Mouse (Mus musculus) kidney, postnatal 10 days (tissue): Measurements from ENCODE around the gene Stambp.
"Not testable (repeated sequence)": the region's sequence is repeated elsewhere in the genome, so short reads cannot be mapped to it uniquely, and the experiment has no call there.

ENCODE experiments used
- DNase-seq: peaks from one replicate; pipeline ENCODE4 v3.0.0; 2021; ENCODE audit warnings: mixed read lengths

Stambp gene

DNA sequence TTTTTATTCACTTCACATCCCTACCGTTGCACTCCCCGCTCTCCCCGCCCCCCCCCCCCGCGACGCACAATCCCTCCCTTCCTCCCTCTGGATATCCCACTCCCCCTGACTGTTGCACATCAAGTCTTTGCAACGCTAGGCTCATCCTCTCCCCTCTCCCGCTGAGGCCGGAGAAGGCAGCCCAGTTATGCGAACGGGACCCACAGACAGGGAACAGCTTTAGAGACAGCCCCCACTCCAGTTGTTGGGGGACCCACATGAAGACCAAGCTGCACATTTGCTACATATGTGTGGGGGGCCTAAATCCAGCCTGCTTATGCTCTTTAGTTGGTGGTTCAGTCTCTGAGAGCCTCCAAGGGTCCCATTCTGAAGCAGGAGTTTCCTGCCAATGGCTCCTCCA lies at the start of gene Stambp:
Stambp (minus strand) TSS at position 59 of the 400 bp plus-strand sequence.
- peak; percentile 29 for DNase-seq

- no peak for DNase-seq
Measured at GRCm38 (mm10) chr6:83619955-83620354, 47.4 kb upstream of the Stambp start.

DNA sequence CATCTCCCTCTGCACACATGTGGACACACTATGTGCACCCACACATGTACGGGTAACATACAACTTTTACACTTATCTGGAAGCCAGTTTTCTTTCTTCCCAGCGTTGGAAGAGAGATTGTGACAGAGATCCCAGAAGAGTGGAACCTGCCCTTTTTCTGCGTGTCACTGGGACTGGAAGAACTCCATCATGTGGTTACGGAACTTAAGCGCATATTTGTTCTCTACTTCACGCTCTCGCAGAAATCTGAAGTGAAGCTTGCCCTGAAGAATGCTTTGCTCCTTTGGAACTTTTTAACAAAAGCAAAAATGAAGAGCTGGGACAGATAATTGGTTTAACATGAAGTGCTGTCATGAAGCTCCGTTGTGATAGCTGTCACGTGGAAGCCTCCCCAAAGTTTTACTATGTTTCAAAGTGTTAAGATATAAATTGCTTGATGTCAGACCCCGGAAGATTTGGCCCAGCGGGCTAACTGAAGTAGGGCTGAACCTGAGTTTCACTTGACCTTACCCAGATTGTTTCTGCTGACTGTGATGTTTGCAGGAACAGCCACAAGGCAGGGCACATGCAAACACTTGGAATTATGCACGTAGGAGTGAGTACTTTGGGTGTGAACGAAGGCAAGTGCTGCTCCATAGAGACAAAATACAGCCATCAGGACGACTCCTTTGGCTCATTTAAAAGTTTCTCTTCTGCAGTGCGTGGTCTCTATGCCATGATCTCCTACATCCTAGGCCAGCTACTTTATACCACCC lies 45.2 kb upstream of the Stambp start:
- no peak for DNase-seq

DNA sequence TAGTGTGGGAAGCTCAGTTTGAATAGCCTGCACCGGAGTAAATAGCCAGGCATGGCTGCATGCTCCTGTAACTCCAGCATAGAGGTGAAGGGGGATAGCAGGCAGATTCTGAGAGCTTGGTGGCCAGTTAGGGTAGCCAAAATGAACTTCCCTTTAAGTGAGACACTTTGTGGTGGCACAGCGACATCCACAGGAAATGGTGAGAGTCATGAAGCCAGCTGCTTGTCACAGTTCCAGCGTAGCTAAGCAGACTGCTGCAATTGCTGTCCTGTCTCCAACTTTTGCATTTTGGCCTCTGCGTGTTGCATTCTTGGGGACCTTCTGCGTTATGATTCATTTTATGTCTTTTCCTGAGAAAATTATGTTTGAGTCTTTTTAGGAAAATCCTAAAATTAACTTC lies 44.0 kb upstream of the Stambp start:
- DNase-seq = peak; percentile 83

DNA sequence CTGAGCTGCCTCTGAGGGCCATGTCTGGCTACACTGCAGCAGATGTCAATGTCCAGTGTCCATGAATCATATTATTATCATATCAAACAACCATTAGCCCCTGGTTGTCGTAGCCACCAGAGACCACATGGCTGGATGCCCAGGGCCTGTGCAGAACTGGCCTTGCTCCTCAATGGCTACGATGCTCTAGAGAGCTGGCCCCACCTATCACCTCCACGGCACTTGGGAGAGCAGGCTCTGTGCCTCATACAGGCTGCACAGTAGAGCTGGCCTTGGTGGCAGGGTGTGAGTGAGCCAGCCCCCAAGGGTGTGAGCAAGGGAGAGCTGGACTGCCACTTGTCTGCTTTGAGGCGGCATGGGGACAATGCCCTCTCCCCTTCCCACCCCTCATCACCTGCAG lies 41.9 kb upstream of the Stambp start:
- DNase-seq = no peak

DNA sequence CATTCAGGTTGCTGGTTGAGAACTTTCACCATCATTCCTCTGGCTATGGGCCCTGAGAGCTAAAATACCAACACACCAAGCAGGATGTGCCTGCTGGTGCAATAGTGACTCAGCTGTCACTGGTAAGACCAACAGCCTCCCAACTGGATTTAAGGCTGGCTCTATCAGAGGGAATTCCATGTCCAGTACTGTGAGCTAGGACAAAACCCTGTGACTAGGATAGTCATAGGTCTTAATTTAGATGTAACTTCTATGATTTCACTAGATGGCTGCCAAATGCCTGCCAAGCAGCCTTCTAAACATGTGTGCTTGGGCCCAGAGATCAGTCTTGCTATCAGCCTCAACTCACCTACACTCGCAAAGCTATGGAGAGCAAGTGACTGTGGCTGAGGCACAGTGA lies 40.4 kb upstream of the Stambp start:
- DNase-seq = no peak

DNA sequence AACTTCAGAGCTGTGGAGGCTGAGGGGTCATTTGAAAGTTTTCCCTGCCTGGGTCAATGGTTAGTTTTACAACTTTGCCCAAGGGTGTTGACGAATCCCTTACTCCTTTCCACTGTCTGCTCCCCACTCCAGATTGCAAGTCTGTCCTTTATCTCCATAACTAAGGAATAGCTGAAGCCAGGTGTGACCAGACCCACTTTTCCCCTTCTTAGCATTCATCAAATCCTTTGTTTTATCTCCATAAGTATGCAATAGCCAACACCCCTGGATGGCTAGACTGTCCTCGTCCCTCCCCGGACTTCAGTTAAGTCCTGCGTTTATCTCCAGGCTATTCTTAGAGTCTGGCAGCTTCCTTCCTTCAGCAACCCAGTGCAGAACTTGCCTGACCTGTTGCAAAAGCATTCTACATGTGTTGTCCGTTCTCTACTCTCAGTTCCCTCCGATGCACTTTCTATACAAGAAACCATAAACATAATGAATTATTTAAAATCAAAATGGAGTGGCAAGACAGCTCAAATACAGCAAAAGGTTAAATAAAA lies 27.2 kb upstream of the Stambp start:
- DNase-seq = no peak

GRCm38 (mm10) chr6:83599060-83599550 lies 26.6 kb upstream of the Stambp start:
- no peak for DNase-seq

GRCm38 (mm10) chr6:83598646-83599045 lies 26.1 kb upstream of the Stambp start:
- peak; percentile 51 for DNase-seq

DNA sequence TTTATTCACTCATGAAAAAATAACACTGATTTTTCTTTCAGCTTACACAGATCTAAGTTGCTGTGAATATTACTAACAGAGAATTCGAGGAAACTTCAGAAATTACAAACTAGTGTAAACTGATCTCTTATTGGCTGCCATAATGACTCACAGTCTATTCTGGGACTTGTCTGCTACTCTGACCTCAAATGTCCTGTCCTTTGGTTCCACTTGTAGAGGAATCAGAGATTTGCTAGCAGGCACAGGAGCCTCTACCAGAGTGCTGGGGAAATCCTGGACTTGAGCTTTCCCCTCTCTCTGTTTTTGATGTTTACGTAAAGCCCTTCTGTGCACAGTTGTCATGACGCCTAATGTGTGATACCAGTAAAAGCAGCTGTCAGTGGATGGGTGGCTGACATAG lies 25.5 kb upstream of the Stambp start:
- no peak for DNase-seq

- no peak for DNase-seq
Measured at GRCm38 (mm10) chr6:83595035-83595434, 22.5 kb upstream of the Stambp start.

DNA sequence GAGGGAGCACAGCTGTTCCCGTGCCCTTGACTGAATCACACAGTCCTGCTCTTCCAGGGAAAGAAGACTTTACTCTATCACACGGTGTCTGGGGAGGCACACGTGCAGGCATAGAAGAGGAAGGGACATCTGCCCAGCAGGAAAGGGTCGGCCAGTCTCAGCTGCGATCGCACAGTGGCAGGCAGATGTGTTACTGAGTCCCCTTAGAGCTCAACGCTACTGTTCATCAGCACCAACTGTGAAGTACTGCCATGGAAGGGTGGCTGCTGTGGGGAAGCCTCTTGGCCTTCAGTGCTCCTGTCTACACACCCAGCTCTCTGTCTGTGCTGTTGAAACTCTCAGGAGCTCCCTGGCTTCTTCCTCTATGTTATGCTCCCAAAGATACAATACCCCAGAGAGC lies 21.4 kb upstream of the Stambp start:
- DNase-seq = no peak

DNA sequence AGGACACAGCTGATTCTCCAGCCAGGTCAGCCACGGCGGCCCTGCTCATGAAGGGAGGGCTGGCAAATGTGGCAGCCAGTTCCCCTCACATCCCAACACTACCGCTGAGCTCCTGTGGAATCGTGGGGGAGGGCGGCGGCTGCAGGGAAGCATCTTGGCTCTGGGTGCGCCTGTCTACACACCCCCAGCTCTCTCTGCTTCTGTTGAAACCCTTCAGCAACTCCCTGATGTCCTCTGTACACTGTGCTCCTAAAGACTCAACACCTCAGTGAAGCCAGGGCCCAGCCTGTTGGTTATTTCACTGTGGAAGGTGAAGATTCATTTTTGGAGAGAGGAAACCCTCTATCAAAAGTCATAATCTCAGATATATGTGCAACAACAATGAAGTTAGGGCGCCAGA lies 19.5 kb upstream of the Stambp start:
- DNase-seq = no peak

DNA sequence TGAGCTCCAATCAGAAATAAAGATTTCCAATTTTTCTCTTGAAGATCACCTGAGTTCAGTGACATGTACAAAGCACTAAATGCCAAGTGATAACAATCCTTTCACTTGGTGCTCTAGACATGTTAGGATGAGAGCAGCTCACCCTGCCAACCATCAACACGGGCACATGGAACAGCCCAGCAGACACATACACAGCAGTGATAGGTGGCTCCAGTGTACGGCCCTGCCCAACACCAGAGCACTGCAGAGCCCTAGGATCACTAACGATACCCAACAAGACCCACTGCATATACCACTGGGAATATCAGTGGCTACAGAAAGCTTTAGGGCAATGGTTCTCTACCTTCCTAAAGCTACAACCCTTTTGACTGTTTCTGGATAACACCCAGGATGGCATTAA lies 17.8 kb upstream of the Stambp start:
- no peak for DNase-seq

GRCm38 (mm10) chr6:83587191-83587590 lies 14.7 kb upstream of the Stambp start:
- not testable (repeated sequence) for DNase-seq

GRCm38 (mm10) chr6:83585328-83585727 lies 12.8 kb upstream of the Stambp start:
- DNase-seq = not testable (repeated sequence)

DNA sequence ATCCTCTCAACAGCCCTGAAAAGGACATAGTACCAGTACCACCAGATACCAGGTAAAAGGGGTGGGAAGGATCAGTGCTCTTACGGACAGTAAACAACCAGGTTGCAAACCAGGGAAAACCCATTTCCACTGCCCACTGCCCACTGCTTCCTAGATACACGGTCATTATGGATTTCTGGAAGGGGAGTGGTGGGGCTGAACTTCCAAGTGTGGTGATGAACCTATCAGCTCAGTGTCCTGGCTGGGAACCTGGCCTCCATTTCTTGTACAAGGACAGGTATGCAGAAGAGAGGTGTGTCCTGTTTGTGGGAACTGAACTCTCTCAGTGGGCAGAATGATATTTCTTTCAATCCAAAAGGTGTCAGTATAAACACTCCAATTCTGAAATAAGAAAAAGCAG lies 11.1 kb upstream of the Stambp start:
- DNase-seq = no peak

DNA sequence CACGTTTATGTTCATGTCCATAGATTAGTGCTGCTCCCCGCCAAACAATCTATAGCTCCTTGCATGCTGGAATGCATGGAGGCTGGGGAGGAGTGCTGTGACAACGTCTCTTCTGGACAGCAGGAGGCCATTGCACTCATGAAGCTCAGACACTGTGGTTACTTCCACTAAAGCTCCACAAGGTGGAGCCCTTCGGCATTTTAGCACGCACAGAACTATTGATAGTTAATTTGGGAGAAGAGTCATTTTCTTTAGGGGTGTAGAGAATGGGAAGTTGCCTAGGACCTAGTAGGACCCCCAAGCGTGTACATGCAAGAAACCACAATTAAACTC lies 10.4 kb upstream of the Stambp start:
- peak; percentile 65 for DNase-seq

DNA sequence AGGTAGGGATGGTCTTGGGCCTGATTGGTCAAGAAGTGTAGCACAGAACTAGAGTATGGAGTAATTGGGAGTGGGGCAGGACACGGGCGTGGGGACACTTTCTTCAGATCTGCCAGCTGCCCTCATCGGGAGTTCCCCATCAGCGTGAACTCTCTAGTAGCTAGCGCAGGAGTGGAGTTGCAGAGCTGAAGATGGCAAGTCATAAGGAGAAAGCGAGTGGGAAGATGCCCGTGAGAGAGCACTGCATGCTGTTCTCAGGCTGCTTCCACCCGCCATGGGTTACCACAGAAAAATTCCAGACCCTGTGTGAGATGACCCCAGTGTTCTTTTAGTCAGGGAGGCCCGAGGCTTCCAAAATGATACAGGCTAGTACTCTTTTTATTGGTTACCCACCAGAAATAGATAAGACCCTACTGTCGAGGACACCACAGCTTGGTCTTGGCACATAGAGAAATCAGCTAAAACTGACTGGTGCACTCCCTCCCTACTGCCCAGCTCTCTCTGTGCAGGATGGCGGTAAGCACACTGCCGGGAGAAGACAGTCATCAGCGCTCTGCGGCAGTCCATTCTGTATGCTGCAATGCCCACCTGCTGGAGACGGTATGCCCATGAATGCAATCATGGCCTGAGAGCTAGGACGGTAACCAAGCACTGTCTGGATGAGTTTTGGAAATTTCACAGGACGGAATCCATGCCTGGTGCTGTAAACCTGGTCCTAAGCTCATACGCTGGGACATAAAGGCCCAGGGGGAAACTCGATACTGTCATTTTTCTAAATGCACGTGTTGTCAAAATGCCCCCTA lies 9.8 kb upstream of the Stambp start:
- no peak for DNase-seq

- DNase-seq = no peak
Measured at GRCm38 (mm10) chr6:83577534-83577933, 5.0 kb upstream of the Stambp start.

- DNase-seq = no peak
Measured at GRCm38 (mm10) chr6:83575609-83576008, 3.1 kb upstream of the Stambp start.

GRCm38 (mm10) chr6:83571840-83572667 lies 475 bp downstream of the Stambp start:
- DNase-seq = peak; percentile 94
